Mouse (Mus musculus): Measurements from ENCODE around the gene Col4a2. TPM values are rescaled to one million over a fixed set of nuclear protein-coding genes. Genes with fewer than 3 reads are reported as not detected.

The Col4a2 gene
- polyA plus RNA-seq, 1 experiment from 2014 or later = 7.9 TPM

- ATAC-seq (ENCODE audit: insufficient read depth) = no peak
- Histone ChIP-seq H3K9ac (no peak overlapping the region), H3K36me3 (replicated peaks) (no peaks in the 10 kb centered on the region), H3K9me3 (replicated peaks) (no peaks in the 10 kb centered on the region), H3K27ac (replicated peaks) (no peak overlapping the region), H3K27me3 (no peaks in the 10 kb centered on the region), H3K4me1 (replicated peaks) (no peaks in the 10 kb centered on the region), H3K4me2 (no peak overlapping the region), H3K4me3 (replicated peaks) (no peak overlapping the region)
- WGBS (ENCODE audit: insufficient replicate concordance) = 57% methylated on average over 9 of the region's 9 CpGs
These were observed 49.1 kb downstream of the Col4a2 start for GRCm38 (mm10) chr8:11361546-11362277.

- Histone ChIP-seq H3K27me3 (no peaks in the 10 kb centered on the region), H3K4me3 (replicated peaks) (no peak overlapping the region), H3K9ac (no peak overlapping the region), H3K4me2 (no peak overlapping the region), H3K27ac (replicated peaks) (no peak overlapping the region), H3K4me1 (replicated peaks) (no peaks in the 10 kb centered on the region), H3K36me3 (replicated peaks) (no peaks in the 10 kb centered on the region), H3K9me3 (replicated peaks) (no peaks in the 10 kb centered on the region)
- ATAC-seq (ENCODE audit: insufficient read depth) = no peak
- 31% methylated on average over 17 of the region's 17 CpGs for WGBS (ENCODE audit: insufficient replicate concordance)
These were observed 49.9 kb downstream of the Col4a2 start for GRCm38 (mm10) chr8:11362278-11363214.

- Histone ChIP-seq H3K36me3 (replicated peaks) (no peaks in the 10 kb centered on the region), H3K27ac (replicated peaks) (no peak overlapping the region), H3K4me3 (replicated peaks) (no peak overlapping the region), H3K9ac (no peak overlapping the region), H3K4me2 (no peak overlapping the region), H3K4me1 (replicated peaks) (no peaks in the 10 kb centered on the region), H3K27me3 (no peaks in the 10 kb centered on the region), H3K9me3 (replicated peaks) (no peaks in the 10 kb centered on the region)
- WGBS (ENCODE audit: insufficient replicate concordance) = 60% methylated on average over 13 of the region's 13 CpGs
- ATAC-seq (ENCODE audit: insufficient read depth) = no peak
These were observed 50.9 kb downstream of the Col4a2 start for GRCm38 (mm10) chr8:11363340-11364126.

GRCm38 (mm10) chr8:11366251-11366650 is 53.6 kb downstream of the Col4a2 start:
- Histone ChIP-seq H3K9me3 (replicated peaks) (no peaks in the 10 kb centered on the region), H3K27me3 (no peaks in the 10 kb centered on the region), H3K4me1 (replicated peaks) (no peaks in the 10 kb centered on the region), H3K9ac (no peak overlapping the region), H3K27ac (replicated peaks) (no peak overlapping the region), H3K4me3 (replicated peaks) (no peak overlapping the region), H3K4me2 (no peak overlapping the region), H3K36me3 (replicated peaks) (no peaks in the 10 kb centered on the region)
- 62% methylated on average over 5 of the region's 5 CpGs for WGBS (ENCODE audit: insufficient replicate concordance)
- ATAC-seq (ENCODE audit: insufficient read depth) = no peak

GRCm38 (mm10) chr8:11366741-11367140 is 54.1 kb downstream of the Col4a2 start:
- no peak overlapping the region for H3K4me2 ChIP-seq
- no peak overlapping the region for H3K27ac ChIP-seq (replicated peaks)
- no peaks in the 10 kb centered on the region for H3K9me3 ChIP-seq (replicated peaks)
- no peaks in the 10 kb centered on the region for H3K36me3 ChIP-seq (replicated peaks)
- H3K27me3 ChIP-seq = no peaks in the 10 kb centered on the region
- H3K4me1 ChIP-seq (replicated peaks) = no peaks in the 10 kb centered on the region
- H3K4me3 ChIP-seq (replicated peaks) = no peak overlapping the region
- H3K9ac ChIP-seq = no peak overlapping the region
- 50% methylated on average over 4 of the region's 4 CpGs for WGBS (ENCODE audit: insufficient replicate concordance)
- no peak for ATAC-seq (ENCODE audit: insufficient read depth)

GRCm38 (mm10) chr8:11367670-11368069 is 55.1 kb downstream of the Col4a2 start:
- no peaks in the 10 kb centered on the region for H3K4me1 ChIP-seq (replicated peaks)
- no peak overlapping the region for H3K4me3 ChIP-seq (replicated peaks)
- WGBS (ENCODE audit: insufficient replicate concordance) = 62% methylated on average over 5 of the region's 5 CpGs
- no peak for ATAC-seq (ENCODE audit: insufficient read depth)
- no peaks in the 10 kb centered on the region for H3K36me3 ChIP-seq (replicated peaks)
- H3K27ac ChIP-seq (replicated peaks) = no peak overlapping the region
- H3K27me3 ChIP-seq = no peaks in the 10 kb centered on the region
- H3K9me3 ChIP-seq (replicated peaks) = no peaks in the 10 kb centered on the region
- H3K9ac ChIP-seq = no peak overlapping the region
- no peak overlapping the region for H3K4me2 ChIP-seq

GRCm38 (mm10) chr8:11369526-11370203 is 57.1 kb downstream of the Col4a2 start:
- WGBS (ENCODE audit: insufficient replicate concordance) = 67% methylated on average over 19 of the region's 19 CpGs

GRCm38 (mm10) chr8:11371347-11371746 is 58.7 kb downstream of the Col4a2 start:
- Histone ChIP-seq H3K9me3 (replicated peaks) (no peaks in the 10 kb centered on the region), H3K27ac (replicated peaks) (no peak overlapping the region), H3K4me1 (replicated peaks) (no peaks in the 10 kb centered on the region), H3K36me3 (replicated peaks) (no peaks in the 10 kb centered on the region), H3K27me3 (no peaks in the 10 kb centered on the region), H3K4me3 (replicated peaks) (no peak overlapping the region), H3K9ac (no peak overlapping the region), H3K4me2 (no peak overlapping the region)
- WGBS (ENCODE audit: insufficient replicate concordance) = 58% methylated on average over 10 of the region's 10 CpGs
- no peak for ATAC-seq (ENCODE audit: insufficient read depth)

More at GRCm38 (mm10) chr8:11369526-11370203, 57.1 kb downstream of the Col4a2 start:
- Histone ChIP-seq H3K4me3 (replicated peaks) (no peak overlapping the region), H3K4me1 (replicated peaks) (no peaks in the 10 kb centered on the region), H3K27ac (replicated peaks) (no peak overlapping the region), H3K27me3 (no peaks in the 10 kb centered on the region), H3K36me3 (replicated peaks) (no peaks in the 10 kb centered on the region), H3K9me3 (replicated peaks) (no peaks in the 10 kb centered on the region), H3K9ac (no peak overlapping the region), H3K4me2 (no peak overlapping the region)
- ATAC-seq (ENCODE audit: insufficient read depth) = no peak

- ATAC-seq (ENCODE audit: insufficient read depth) = no peak
- H3K4me1 ChIP-seq (replicated peaks) = no peaks in the 10 kb centered on the region
- H3K9me3 ChIP-seq (replicated peaks) = no peaks in the 10 kb centered on the region
- WGBS (ENCODE audit: insufficient replicate concordance) = 69% methylated on average over 8 of the region's 8 CpGs
- H3K4me2 ChIP-seq = no peak overlapping the region
- H3K9ac ChIP-seq = no peak overlapping the region
- H3K27ac ChIP-seq (replicated peaks) = no peak overlapping the region
- no peak overlapping the region for H3K4me3 ChIP-seq (replicated peaks)
- H3K36me3 ChIP-seq (replicated peaks) = no peaks in the 10 kb centered on the region
- H3K27me3 ChIP-seq = no peaks in the 10 kb centered on the region
These were observed 59.5 kb downstream of the Col4a2 start for GRCm38 (mm10) chr8:11372080-11372479.

- Histone ChIP-seq H3K4me3 (replicated peaks) (no peak overlapping the region), H3K27me3 (no peaks in the 10 kb centered on the region), H3K4me1 (replicated peaks) (no peaks in the 10 kb centered on the region), H3K9ac (no peak overlapping the region), H3K27ac (replicated peaks) (no peak overlapping the region), H3K4me2 (no peak overlapping the region), H3K9me3 (replicated peaks) (no peaks in the 10 kb centered on the region), H3K36me3 (replicated peaks) (no peaks in the 10 kb centered on the region)
- no peak for ATAC-seq (ENCODE audit: insufficient read depth)
- WGBS (ENCODE audit: insufficient replicate concordance) = 68% methylated on average over 15 of the region's 15 CpGs
These were observed 61.2 kb downstream of the Col4a2 start for GRCm38 (mm10) chr8:11373643-11374325.
